Mouse (Mus musculus): ENCODE results near the gene Uhmk1.
"Not testable (repeated sequence)": the region's sequence is repeated elsewhere in the genome, so short reads cannot be mapped to it uniquely, and the experiment has no call there.

GRCm38 (mm10) chr1:170232688-170233087, 17.5 kb upstream of the Uhmk1 start, which contains the start of gene Sh2d1b2:
- TF ChIP-seq EP300, CTCF (IDR thresholded peaks at IDR 0.05; ENCODE audit: low read depth): not testable (repeated sequence)
